Mouse (Mus musculus): ENCODE data around the gene Fpr1. TPM values are rescaled to one million over a fixed set of nuclear protein-coding genes. Genes with fewer than 3 reads are reported as not detected.

The Fpr1 gene
- polyA plus RNA-seq, 1 experiment from 2014 or later, result not detected

DNA sequence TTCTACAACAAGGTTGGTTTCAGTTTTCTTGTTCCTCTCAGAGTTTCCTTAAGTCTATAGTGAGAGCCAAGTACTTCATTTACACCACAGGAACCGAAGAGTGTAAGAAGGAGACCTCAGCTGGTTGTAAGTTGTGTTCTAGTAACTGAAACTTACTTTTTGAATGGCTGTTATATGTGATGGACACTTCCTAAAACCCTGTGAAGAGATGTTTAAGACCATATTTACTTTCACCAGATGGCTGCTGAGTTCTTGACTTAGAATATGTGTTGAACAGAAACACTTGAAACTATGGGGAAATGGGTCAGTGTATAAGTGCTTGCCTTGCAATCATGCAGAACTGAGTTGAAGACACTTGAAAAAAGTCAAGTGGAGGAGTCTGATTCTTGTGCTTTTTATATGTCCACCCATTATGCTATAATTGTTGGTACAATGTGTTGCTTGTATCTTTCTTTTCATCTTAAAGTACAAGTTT is 4.1 kb upstream of the Fpr1 start, which contains the start of the genes Fpr2 and Fpr3:
Fpr2 (plus strand) TSS at position 51 of the 475 bp plus-strand sequence.
Fpr3 (plus strand) TSS at position 79 of the 475 bp plus-strand sequence.
- no peak within 1 kb of the TSS for H3K4me3 ChIP-seq (ENCODE audit: low read depth, low read length)
- H3K27ac ChIP-seq (ENCODE audit: low read depth, low read length), result no peak within 1 kb of the TSS
- no peaks in the 10 kb centered on the region for H3K9me3 ChIP-seq (ENCODE audit: control insufficient read depth, low read length)
- no peak within 1 kb of the TSS for H3K9ac ChIP-seq (ENCODE audit: low read length)
- 70% methylated on average over 1 of the region's 1 CpGs for WGBS
- H3K4me1 ChIP-seq (ENCODE audit: control insufficient read depth, insufficient read depth, low read length), result no peaks in the 10 kb centered on the region
- H3K27me3 ChIP-seq (ENCODE audit: control insufficient read depth, insufficient read depth, low read length), result no peaks in the 10 kb centered on the region
- no peaks in the 10 kb centered on the region for H3K36me3 ChIP-seq (ENCODE audit: control insufficient read depth, insufficient read depth, low read length)
- no peak within 1 kb of the TSS for H3K4me2 ChIP-seq (ENCODE audit: low read depth)
- no peak for DNase-seq (ENCODE audit: low spot score)
- ATAC-seq (ENCODE audit: insufficient read depth, low FRiP score, low TSS enrichment), result no peak

DNA sequence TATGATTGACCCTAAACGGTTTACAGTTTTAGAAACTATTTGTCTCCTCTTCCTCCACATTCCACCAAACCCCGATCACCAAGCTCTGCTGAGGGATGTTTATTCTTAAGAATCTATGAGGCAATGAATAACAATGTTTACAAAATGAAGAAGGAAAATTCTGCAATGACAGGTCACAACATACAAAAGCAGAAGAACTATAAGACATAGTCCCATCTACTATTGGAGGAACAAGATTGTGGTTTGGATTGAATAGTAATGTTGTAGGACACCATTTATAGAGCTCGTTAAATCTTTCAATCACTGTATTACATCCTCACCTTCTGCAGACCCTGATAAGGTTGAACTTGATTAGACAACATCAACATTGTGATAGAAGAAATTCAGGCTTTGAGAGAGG is 1.1 kb downstream of the Fpr1 start:
- no peaks in the 10 kb centered on the region for H3K27me3 ChIP-seq (ENCODE audit: control insufficient read depth, insufficient read depth, low read length)
- H3K4me1 ChIP-seq (ENCODE audit: control insufficient read depth, insufficient read depth, low read length), result no peaks in the 10 kb centered on the region
- no peaks in the 10 kb centered on the region for H3K9me3 ChIP-seq (ENCODE audit: control insufficient read depth, low read length)
- WGBS, result 80% methylated on average over 3 of the region's 3 CpGs
- no peak overlapping the region for H3K4me2 ChIP-seq (ENCODE audit: low read depth)
- DNase-seq (ENCODE audit: low spot score) (no peak), ATAC-seq (ENCODE audit: insufficient read depth, low FRiP score, low TSS enrichment) (no peak)
- no peak overlapping the region for H3K4me3 ChIP-seq (ENCODE audit: low read depth, low read length)
- no peaks in the 10 kb centered on the region for H3K36me3 ChIP-seq (ENCODE audit: control insufficient read depth, insufficient read depth, low read length)
- no peak overlapping the region for H3K27ac ChIP-seq (ENCODE audit: low read depth, low read length)
- H3K9ac ChIP-seq (ENCODE audit: low read length), result no peak overlapping the region

DNA sequence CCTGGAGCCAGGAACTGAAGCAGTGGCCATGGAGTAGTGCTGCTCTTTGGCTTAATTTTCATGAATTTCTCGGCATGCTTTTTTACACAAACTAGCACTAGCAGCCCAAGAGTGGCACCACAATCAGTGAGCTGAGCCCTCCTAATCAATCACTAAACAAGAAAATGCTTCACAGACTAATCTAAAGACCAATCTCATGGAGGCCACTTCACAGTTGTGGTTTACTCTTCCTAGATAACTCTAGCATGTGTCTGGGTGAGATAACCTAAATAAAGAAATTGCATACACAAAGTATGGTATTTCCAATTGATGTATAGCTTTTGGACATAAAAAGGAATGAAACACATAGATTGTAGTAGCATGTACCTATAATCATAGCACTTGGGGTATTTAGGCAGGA is 4.4 kb downstream of the Fpr1 start:
- no peak overlapping the region for H3K4me3 ChIP-seq (ENCODE audit: low read depth, low read length)
- H3K27me3 ChIP-seq (ENCODE audit: control insufficient read depth, insufficient read depth, low read length), result no peaks in the 10 kb centered on the region
- no peaks in the 10 kb centered on the region for H3K4me1 ChIP-seq (ENCODE audit: control insufficient read depth, insufficient read depth, low read length)
- no peak overlapping the region for H3K27ac ChIP-seq (ENCODE audit: low read depth, low read length)
- no peaks in the 10 kb centered on the region for H3K9me3 ChIP-seq (ENCODE audit: control insufficient read depth, low read length)
- no peak overlapping the region for H3K9ac ChIP-seq (ENCODE audit: low read length)
- H3K4me2 ChIP-seq (ENCODE audit: low read depth), result no peak overlapping the region
- no peak for DNase-seq (ENCODE audit: low spot score)
- no peak for ATAC-seq (ENCODE audit: insufficient read depth, low FRiP score, low TSS enrichment)
- no peaks in the 10 kb centered on the region for H3K36me3 ChIP-seq (ENCODE audit: control insufficient read depth, insufficient read depth, low read length)
- WGBS, result 81% methylated on average over 1 of the region's 1 CpGs

DNA sequence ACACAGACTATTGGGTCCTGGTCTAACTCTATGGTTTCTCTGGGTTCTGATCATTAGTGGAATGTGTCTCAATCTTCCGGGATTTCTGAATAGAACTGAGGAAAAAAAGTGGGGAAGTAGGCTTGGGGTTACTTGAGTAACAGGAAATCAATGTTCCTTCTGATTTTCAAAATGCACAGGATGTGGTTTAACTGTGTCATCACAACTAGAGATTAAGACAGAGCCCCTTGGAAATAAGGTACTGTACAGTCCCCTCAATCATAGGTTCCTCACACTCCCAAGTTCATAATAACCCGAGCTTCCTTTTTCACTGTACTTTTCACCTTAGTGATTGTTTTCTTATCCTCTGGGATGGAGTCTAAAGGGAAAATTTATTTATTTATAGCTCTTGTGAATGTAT is 12.0 kb downstream of the Fpr1 start:
- H3K9me3 ChIP-seq (ENCODE audit: control insufficient read depth, low read length), result peaks cover 3% of the 10 kb centered on the region; the same call in 1 of the 2 replicates
- DNase-seq (ENCODE audit: low spot score) (no peak), ATAC-seq (ENCODE audit: insufficient read depth, low FRiP score, low TSS enrichment) (no peak)
- no peak overlapping the region for H3K4me2 ChIP-seq (ENCODE audit: low read depth)
- H3K9ac ChIP-seq (ENCODE audit: low read length), result no peak overlapping the region
- no peak overlapping the region for H3K27ac ChIP-seq (ENCODE audit: low read depth, low read length)
- no peaks in the 10 kb centered on the region for H3K27me3 ChIP-seq (ENCODE audit: control insufficient read depth, insufficient read depth, low read length)
- 84% methylated on average over 2 of the region's 2 CpGs for WGBS
- no peaks in the 10 kb centered on the region for H3K36me3 ChIP-seq (ENCODE audit: control insufficient read depth, insufficient read depth, low read length)
- H3K4me1 ChIP-seq (ENCODE audit: control insufficient read depth, insufficient read depth, low read length), result no peaks in the 10 kb centered on the region
- no peak overlapping the region for H3K4me3 ChIP-seq (ENCODE audit: low read depth, low read length)

DNA sequence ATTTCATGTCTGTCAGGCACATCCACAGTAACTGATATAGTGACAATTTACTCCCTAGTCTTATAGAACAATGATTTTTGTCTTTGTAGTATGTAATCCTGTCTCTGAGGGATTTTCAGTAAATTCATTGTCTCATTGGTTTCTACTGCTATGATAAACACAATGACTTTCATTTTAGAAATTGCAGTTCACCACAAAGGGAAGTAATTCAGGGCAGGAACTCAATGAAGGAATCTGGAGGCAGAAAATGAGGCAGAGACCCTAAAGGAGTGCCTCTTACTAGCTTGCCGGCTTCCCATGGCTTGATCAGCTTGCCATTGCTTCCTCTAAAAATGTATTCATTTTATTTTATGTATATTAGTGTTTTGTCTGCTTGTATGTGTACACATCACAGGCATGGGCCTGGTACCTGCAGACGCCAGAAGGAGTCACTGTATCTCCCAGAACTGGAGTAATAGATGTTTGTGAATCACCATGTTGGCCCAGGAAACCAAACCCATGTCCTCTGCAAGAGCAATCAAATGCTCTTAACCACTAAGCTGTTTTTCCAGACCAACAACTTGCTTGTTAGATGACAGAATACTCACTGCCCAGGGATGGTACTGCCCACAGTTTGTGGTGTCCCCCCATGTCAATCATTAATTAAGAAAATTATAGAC is 12.7 kb downstream of the Fpr1 start:
- no peak overlapping the region for H3K4me3 ChIP-seq (ENCODE audit: low read depth, low read length)
- H3K27me3 ChIP-seq (ENCODE audit: control insufficient read depth, insufficient read depth, low read length), result no peaks in the 10 kb centered on the region
- WGBS, result 79% methylated on average over 2 of the region's 2 CpGs
- H3K4me1 ChIP-seq (ENCODE audit: control insufficient read depth, insufficient read depth, low read length), result no peaks in the 10 kb centered on the region
- no peak overlapping the region for H3K27ac ChIP-seq (ENCODE audit: low read depth, low read length)
- no peak overlapping the region for H3K4me2 ChIP-seq (ENCODE audit: low read depth)
- ATAC-seq (ENCODE audit: insufficient read depth, low FRiP score, low TSS enrichment) (no peak), DNase-seq (ENCODE audit: low spot score) (no peak)
- no peaks in the 10 kb centered on the region for H3K36me3 ChIP-seq (ENCODE audit: control insufficient read depth, insufficient read depth, low read length)
- peaks cover 3% of the 10 kb centered on the region; the same call in 1 of the 2 replicates for H3K9me3 ChIP-seq (ENCODE audit: control insufficient read depth, low read length)
- H3K9ac ChIP-seq (ENCODE audit: low read length), result no peak overlapping the region

DNA sequence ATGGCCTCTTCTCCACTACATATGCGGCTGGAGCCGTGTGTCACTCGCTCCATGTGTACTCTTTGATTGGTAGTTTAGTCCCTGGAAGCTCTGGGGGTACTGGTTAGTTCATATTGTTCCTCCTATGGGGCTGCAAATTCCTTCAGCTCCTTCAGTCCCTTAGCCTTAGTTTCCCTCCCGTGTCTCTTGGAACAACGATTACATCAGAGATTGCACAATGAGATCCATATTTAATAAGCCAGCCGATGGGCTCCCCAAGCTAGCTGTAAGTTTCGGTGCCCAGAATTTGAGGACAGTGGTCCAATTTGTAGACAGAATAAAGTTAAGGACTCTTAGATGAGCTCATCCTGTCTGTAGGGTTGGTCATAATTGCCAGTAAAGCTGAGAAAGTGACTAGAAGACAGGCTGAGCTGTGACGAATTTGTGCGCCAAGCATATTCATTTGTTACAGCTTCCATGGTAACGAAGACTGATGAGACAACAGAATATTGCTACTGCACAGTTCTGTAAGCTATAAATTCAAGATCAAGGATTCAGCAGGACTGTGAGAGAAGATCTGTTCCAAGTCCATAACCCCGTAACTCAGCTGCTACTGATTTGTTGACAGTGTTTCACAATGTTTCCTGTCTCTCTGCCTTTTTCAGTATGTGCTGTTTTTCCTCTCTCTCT is 16.8 kb downstream of the Fpr1 start:
- ATAC-seq (ENCODE audit: insufficient read depth, low FRiP score, low TSS enrichment), result no peak
- H3K4me2 ChIP-seq (ENCODE audit: low read depth), result no peak overlapping the region
- 89% methylated on average over 11 of the region's 11 CpGs for WGBS

DNA sequence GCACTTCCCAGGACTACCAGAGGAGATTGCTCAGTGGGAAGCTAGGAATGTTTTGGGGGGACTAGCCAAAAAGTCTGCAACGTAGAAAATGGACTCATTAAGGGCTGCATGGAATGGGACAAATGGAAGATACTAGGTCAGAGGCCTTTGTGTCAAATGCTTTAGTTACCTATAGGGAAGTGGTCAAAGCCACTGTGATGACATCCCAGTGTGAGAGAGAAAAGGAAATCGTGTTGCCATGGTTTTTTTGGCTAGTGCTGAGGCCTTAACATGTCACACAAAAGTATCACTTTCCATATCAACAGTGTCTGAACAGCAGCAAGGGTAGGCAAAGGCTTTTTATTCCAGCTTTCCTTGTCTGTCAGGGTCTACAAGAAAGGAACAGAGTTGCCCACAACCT is 18.6 kb downstream of the Fpr1 start:
- Histone ChIP-seq H3K27me3 (ENCODE audit: control insufficient read depth, insufficient read depth, low read length) (no peaks in the 10 kb centered on the region), H3K27ac (ENCODE audit: low read depth, low read length) (no peak overlapping the region), H3K4me3 (ENCODE audit: low read depth, low read length) (no peak overlapping the region), H3K9ac (ENCODE audit: low read length) (no peak overlapping the region), H3K4me2 (ENCODE audit: low read depth) (no peak overlapping the region), H3K36me3 (ENCODE audit: control insufficient read depth, insufficient read depth, low read length) (no peaks in the 10 kb centered on the region), H3K4me1 (ENCODE audit: control insufficient read depth, insufficient read depth, low read length) (no peaks in the 10 kb centered on the region), H3K9me3 (ENCODE audit: control insufficient read depth, low read length) (no peaks in the 10 kb centered on the region)
- ATAC-seq (ENCODE audit: insufficient read depth, low FRiP score, low TSS enrichment) (no peak), DNase-seq (ENCODE audit: low spot score) (no peak)
- WGBS, result 68% methylated on average over 2 of the region's 2 CpGs

More for the DNA sequence above, 16.8 kb downstream of the Fpr1 start:
- DNase-seq (ENCODE audit: low spot score), result no peak
- Histone ChIP-seq H3K4me1 (ENCODE audit: control insufficient read depth, insufficient read depth, low read length) (no peaks in the 10 kb centered on the region), H3K27me3 (ENCODE audit: control insufficient read depth, insufficient read depth, low read length) (no peaks in the 10 kb centered on the region), H3K9me3 (ENCODE audit: control insufficient read depth, low read length) (no peaks in the 10 kb centered on the region), H3K9ac (ENCODE audit: low read length) (no peak overlapping the region), H3K36me3 (ENCODE audit: control insufficient read depth, insufficient read depth, low read length) (no peaks in the 10 kb centered on the region), H3K4me3 (ENCODE audit: low read depth, low read length) (no peak overlapping the region), H3K27ac (ENCODE audit: low read depth, low read length) (no peak overlapping the region)

DNA sequence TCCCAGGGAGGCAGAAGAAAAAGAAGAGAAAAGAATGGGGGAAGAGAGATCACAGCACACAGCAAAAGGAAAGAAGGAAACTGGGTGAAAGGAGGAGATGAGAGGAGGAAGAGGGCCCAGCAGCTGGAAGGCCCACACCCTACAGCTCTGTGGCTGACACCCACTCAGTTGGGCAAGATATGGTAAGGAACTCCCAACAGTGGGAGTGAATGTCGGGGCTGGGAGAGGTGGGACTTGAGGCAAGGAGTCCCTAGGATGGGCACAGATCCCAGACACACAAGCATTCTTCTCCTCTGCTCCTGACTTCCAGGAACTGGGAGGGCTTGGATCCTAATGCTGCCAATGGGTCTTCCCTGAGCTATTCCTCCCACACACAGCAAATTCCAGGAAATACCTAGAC is 21.4 kb downstream of the Fpr1 start:
- no peak overlapping the region for H3K27ac ChIP-seq (ENCODE audit: low read depth, low read length)
- H3K27me3 ChIP-seq (ENCODE audit: control insufficient read depth, insufficient read depth, low read length), result no peaks in the 10 kb centered on the region
- H3K9me3 ChIP-seq (ENCODE audit: control insufficient read depth, low read length), result no peaks in the 10 kb centered on the region
- no peak for DNase-seq (ENCODE audit: low spot score)
- H3K4me3 ChIP-seq (ENCODE audit: low read depth, low read length), result no peak overlapping the region
- H3K36me3 ChIP-seq (ENCODE audit: control insufficient read depth, insufficient read depth, low read length), result no peaks in the 10 kb centered on the region
- no peak overlapping the region for H3K4me2 ChIP-seq (ENCODE audit: low read depth)
- H3K9ac ChIP-seq (ENCODE audit: low read length), result no peak overlapping the region
- no peaks in the 10 kb centered on the region for H3K4me1 ChIP-seq (ENCODE audit: control insufficient read depth, insufficient read depth, low read length)
- ATAC-seq (ENCODE audit: insufficient read depth, low FRiP score, low TSS enrichment), result no peak
- WGBS, result 74% methylated on average over 1 of the region's 1 CpGs

DNA sequence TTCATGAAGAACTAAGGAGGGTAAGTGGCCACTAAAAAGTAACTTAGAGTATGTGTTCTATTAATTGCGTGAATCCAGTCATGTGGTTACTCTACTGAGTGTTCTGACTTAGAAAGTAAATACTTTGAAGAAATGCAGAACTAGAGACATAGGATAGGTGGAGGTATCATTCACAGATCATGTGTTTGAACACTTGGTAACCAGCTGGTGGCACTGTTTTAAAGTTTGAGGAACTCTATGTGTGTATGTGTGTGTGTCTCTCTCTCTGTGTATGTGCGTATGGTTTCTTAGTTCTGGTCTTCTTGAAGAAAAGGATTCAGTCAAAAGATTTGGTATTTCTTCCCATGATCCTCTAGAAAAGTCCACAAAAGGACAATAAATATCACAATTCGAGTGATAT is 23.6 kb downstream of the Fpr1 start:
- Histone ChIP-seq H3K27me3 (ENCODE audit: control insufficient read depth, insufficient read depth, low read length) (no peaks in the 10 kb centered on the region), H3K4me3 (ENCODE audit: low read depth, low read length) (no peak overlapping the region), H3K9ac (ENCODE audit: low read length) (no peak overlapping the region), H3K27ac (ENCODE audit: low read depth, low read length) (no peak overlapping the region), H3K4me1 (ENCODE audit: control insufficient read depth, insufficient read depth, low read length) (no peaks in the 10 kb centered on the region), H3K4me2 (ENCODE audit: low read depth) (no peak overlapping the region), H3K36me3 (ENCODE audit: control insufficient read depth, insufficient read depth, low read length) (no peaks in the 10 kb centered on the region), H3K9me3 (ENCODE audit: control insufficient read depth, low read length) (no peaks in the 10 kb centered on the region)
- 89% methylated on average over 3 of the region's 3 CpGs for WGBS
- no peak for ATAC-seq (ENCODE audit: insufficient read depth, low FRiP score, low TSS enrichment)
- no peak for DNase-seq (ENCODE audit: low spot score)

Data from neural tube, embryonic 11.5 days (tissue).